Mouse (Mus musculus): ENCODE results near the gene Pus7. TPM values are rescaled to one million over a fixed set of nuclear protein-coding genes. Genes with fewer than 3 reads are reported as not detected.

The Pus7 gene
- total RNA-seq (2014; rRNA removed; ENCODE audit: low replicate concordance), result 8.6 and 11.6 TPM in 2 replicates
- polyA plus RNA-seq (2015; fragmentation: Nextera tagmentation; extraction: Ambion mirVana), result 11.8 and 14.0 TPM in 2 replicates

DNA sequence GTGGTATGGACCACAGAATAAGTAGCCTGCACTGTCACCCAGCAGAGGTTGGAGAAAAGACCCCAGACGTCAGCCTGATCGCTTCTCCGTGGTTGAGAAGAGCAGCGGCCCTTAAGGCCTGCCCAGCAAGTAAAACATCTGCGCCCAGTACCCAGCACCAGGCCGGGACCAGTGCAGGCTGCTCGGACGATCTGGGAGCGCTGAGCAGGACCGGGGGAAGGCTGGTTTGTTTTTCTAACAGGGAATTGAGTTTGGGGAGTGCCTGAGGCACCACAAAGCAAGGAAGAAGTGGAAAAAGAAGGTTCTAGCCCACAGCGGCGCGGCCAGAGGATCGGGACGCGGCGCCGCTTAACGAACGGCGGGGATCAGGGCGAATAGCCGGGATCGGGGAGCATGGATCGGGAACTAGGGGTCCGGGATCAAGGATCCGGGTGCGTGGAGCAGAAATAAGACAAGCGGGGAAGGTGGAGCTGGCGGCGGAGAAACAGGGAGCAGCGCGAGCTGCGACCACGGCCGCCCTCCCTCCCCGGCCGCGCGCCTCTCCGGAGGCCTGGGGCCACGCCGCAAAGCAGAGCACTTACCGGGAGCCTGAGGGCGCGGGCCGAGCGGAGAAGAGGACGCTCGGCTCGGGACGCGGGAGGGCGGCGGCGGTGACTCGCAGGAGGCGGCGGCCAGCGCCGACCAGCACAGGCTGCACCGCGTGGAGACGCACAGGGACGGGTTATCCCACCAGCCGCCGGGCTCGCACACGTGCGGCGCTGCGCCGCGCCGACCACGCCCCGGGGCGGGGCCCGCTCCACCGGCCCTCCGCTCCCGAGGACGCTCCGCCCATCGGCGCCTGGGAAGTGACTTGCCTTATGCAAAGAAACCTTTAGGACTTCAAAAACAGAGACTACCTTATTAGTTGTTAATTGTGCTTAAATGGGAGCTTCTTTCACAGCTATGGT, at the start of gene Pus7:
Gene Pus7 (minus strand): TSS at position 781 of the 947 bp plus-strand sequence.
- Histone ChIP-seq H3K27me3 (ENCODE audit: control insufficient read depth, insufficient read depth, low read length) (no peaks in the 10 kb centered on the region), H3K27ac (ENCODE audit: low read depth) (peak within 1 kb of the TSS; percentile 67), H3K9me3 (replicated peaks; ENCODE audit: control insufficient read depth, low read length) (no peaks in the 10 kb centered on the region), H3K36me3 (replicated peaks; ENCODE audit: control insufficient read depth, insufficient read depth, low read length) (no peaks in the 10 kb centered on the region), H3K9ac (replicated peaks; ENCODE audit: low read depth, low read length) (peak within 1 kb of the TSS; percentile 79), H3K4me2 (ENCODE audit: low read depth, low read length) (peak within 1 kb of the TSS; percentile 89), H3K4me1 (ENCODE audit: control insufficient read depth, insufficient read depth) (peaks cover 15% of the 10 kb centered on the region; the same call in 1 of the 2 replicates), H3K4me3 (ENCODE audit: low read depth, low read length) (peak within 1 kb of the TSS; percentile 87)
- DNase-seq (ENCODE audit: low spot score) (peak; percentile 86), ATAC-seq (ENCODE audit: insufficient read depth, low read depth) (peak; percentile 92)
- WGBS, result under 1% methylated on average over 70 of the region's 86 CpGs
- no peak for TF ChIP-seq EP300 (IDR thresholded peaks at IDR 0.05; ENCODE audit: low read depth)
- TF ChIP-seq CTCF (IDR thresholded peaks at IDR 0.05; ENCODE audit: low read depth), result no peak

DNA sequence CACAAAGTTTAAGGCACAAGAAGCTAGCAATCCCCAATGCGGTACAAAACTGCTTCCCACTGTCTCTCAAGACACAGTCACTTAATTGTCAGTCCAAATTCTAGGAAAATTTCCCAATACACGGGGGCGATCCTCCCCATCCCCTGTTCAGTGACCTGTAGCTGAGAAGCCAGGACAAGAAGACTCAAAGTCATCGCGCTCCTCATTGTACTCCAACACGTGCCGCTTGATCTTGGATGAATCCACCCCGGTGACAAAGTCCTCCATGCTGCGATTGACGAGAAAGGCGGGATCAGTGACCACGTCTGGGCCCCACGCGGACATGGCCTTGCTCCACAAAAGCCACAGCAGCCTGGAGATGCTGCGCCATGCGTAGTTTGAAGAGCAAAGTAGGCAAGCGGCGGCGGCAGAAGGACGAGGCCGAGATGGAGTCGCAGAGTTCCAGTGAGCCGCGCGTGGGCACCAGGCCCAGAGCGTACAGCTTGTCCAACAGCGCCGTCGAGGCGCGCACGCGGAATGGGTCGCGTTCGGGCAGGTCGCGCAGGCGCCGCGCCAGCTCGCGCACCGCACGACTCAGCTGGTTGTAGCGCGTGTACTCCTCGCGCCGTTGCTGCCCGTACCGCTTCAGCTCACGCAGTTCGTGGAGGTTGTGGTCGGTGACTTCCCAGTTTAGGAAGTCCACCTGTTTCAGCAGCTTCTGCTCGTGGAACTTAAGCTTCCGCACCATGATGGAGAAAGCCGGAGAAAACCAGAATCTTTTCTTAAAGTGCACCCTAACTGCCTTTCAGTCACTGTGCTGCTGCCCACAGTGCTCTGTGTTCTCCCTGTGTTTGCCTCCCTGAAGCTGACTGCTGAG, 47.6 kb upstream of the Pus7 start:
- H3K9me3 ChIP-seq (replicated peaks; ENCODE audit: control insufficient read depth, low read length), result no peaks in the 10 kb centered on the region
- peaks cover 21% of the 10 kb centered on the region; the same call in 1 of the 2 replicates for H3K27me3 ChIP-seq (ENCODE audit: control insufficient read depth, insufficient read depth, low read length)
- H3K4me2 ChIP-seq (ENCODE audit: low read depth, low read length), result 0 out of 2 replicates have a peak overlapping the region, but pooled peaks have one; percentile 18
- H3K36me3 ChIP-seq (replicated peaks; ENCODE audit: control insufficient read depth, insufficient read depth, low read length), result no peaks in the 10 kb centered on the region
- no peak overlapping the region for H3K27ac ChIP-seq (ENCODE audit: low read depth)
- TF ChIP-seq EP300 (IDR thresholded peaks at IDR 0.05; ENCODE audit: low read depth) (no peak), CTCF (IDR thresholded peaks at IDR 0.05; ENCODE audit: low read depth) (no peak)
- ATAC-seq (ENCODE audit: insufficient read depth, low read depth), result no peak
- no peak overlapping the region for H3K9ac ChIP-seq (replicated peaks; ENCODE audit: low read depth, low read length)
- H3K4me1 ChIP-seq (ENCODE audit: control insufficient read depth, insufficient read depth), result no peaks in the 10 kb centered on the region
- 36% methylated on average over 46 of the region's 58 CpGs for WGBS
- peak overlapping the region; percentile 21; the same call in 1 of the 2 replicates for H3K4me3 ChIP-seq (ENCODE audit: low read depth, low read length)
- DNase-seq (ENCODE audit: low spot score), result no peak

DNA sequence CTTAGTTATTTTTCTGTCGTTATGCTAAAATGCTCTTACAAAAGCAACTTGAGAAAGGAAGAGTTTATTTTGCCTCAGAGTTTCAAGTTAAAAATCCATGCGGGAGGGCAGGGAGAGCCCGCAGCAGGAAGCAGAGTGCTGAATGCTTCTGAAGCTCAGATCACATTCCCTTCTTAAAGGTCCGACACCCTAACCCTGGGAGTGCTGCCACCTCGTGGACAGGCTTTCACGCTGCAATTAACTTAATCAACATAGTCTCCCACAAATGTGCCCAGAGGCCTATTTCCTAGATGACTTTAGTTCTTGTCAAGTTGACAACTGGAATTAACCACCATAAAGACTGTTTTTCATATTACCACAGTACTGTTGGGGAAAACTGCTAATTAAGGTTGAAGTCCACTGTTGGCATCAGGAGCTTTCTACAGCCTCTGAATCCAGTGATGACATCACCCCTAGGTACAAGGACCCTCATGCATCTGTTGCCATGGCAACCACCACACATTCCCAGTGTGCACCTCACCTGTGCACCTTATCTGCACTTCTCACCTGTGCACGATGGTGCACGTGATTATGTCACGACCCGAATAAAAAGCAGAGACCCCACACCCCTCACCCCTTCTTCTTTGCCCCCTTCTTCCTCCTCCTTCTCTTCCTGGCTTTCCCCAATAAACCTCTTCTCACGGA, 43.0 kb upstream of the Pus7 start:
- peak; percentile 74 for DNase-seq (ENCODE audit: low spot score)
- peak; percentile 79 for TF ChIP-seq CTCF (IDR thresholded peaks at IDR 0.05; ENCODE audit: low read depth)
- no peak for TF ChIP-seq EP300 (IDR thresholded peaks at IDR 0.05; ENCODE audit: low read depth)
- H3K4me2 ChIP-seq (ENCODE audit: low read depth, low read length), result no peak overlapping the region
- no peak for ATAC-seq (ENCODE audit: insufficient read depth, low read depth)
- no peak overlapping the region for H3K4me3 ChIP-seq (ENCODE audit: low read depth, low read length)
- no peak overlapping the region for H3K9ac ChIP-seq (replicated peaks; ENCODE audit: low read depth, low read length)
- H3K4me1 ChIP-seq (ENCODE audit: control insufficient read depth, insufficient read depth), result no peaks in the 10 kb centered on the region
- no peaks in the 10 kb centered on the region for H3K36me3 ChIP-seq (replicated peaks; ENCODE audit: control insufficient read depth, insufficient read depth, low read length)
- no peaks in the 10 kb centered on the region for H3K9me3 ChIP-seq (replicated peaks; ENCODE audit: control insufficient read depth, low read length)
- no peak overlapping the region for H3K27ac ChIP-seq (ENCODE audit: low read depth)
- H3K27me3 ChIP-seq (ENCODE audit: control insufficient read depth, insufficient read depth, low read length), result peaks cover 16% of the 10 kb centered on the region; the same call in 1 of the 2 replicates
- 32% methylated on average over 11 of the region's 11 CpGs for WGBS

DNA sequence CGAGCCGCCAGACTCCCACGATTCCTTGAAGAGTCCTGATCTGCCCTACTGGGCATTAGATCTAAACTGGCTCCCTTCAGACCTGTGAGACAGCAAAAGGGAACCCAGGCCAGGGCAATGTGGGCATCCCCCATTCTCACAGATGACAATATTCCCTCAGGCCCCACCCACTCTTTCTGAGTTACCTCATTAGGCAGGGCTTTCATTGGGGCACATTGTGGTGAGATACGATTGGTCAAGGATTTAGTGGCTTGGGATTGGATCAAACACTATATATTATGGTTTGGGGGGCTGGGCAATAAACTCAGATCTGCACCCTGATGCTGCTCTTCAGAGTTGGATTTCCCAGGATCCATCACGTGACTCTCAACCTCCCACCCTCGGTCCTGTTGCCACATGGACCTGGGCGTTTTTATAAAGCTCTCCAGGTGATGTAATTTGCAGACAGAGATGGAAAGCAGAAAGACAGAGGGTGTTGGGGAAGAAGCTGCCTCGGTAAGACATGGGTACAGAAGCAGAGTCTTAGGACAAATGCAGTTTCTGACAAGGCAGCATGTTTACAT, 40.7 kb upstream of the Pus7 start:
- Histone ChIP-seq H3K36me3 (replicated peaks; ENCODE audit: control insufficient read depth, insufficient read depth, low read length) (peaks cover 12% of the 10 kb centered on the region), H3K27me3 (ENCODE audit: control insufficient read depth, insufficient read depth, low read length) (no peaks in the 10 kb centered on the region), H3K4me3 (ENCODE audit: low read depth, low read length) (no peak overlapping the region), H3K4me1 (ENCODE audit: control insufficient read depth, insufficient read depth) (no peaks in the 10 kb centered on the region), H3K9me3 (replicated peaks; ENCODE audit: control insufficient read depth, low read length) (no peaks in the 10 kb centered on the region), H3K27ac (ENCODE audit: low read depth) (no peak overlapping the region), H3K9ac (replicated peaks; ENCODE audit: low read depth, low read length) (no peak overlapping the region), H3K4me2 (ENCODE audit: low read depth, low read length) (no peak overlapping the region)
- DNase-seq (ENCODE audit: low spot score) (no peak), ATAC-seq (ENCODE audit: insufficient read depth, low read depth) (no peak)
- no peak for TF ChIP-seq CTCF (IDR thresholded peaks at IDR 0.05; ENCODE audit: low read depth)
- no peak for TF ChIP-seq EP300 (IDR thresholded peaks at IDR 0.05; ENCODE audit: low read depth)
- 75% methylated on average over 8 of the region's 8 CpGs for WGBS

Data from heart, postnatal 0 days (tissue).